Mouse (Mus musculus): ENCODE results near the gene Fabp1. TPM values are rescaled to one million over a fixed set of nuclear protein-coding genes. Genes with fewer than 3 reads are reported as not detected.

The Fabp1 gene
- polyA plus RNA-seq, 1 experiment from 2014 or later: not detected

- no peak for DNase-seq
- H3K27me3 ChIP-seq (ENCODE audit: control insufficient read depth, insufficient read depth, low read length): no peaks in the 10 kb centered on the region
- ATAC-seq (ENCODE audit: low FRiP score, low TSS enrichment): no peak
- H3K27ac ChIP-seq (replicated peaks; ENCODE audit: low read depth, low read length): no peak overlapping the region
- no peak overlapping the region for H3K4me2 ChIP-seq (ENCODE audit: low read length)
- no peak overlapping the region for H3K4me3 ChIP-seq (replicated peaks; ENCODE audit: low read depth, low read length)
- H3K9ac ChIP-seq (replicated peaks; ENCODE audit: low read length): no peak overlapping the region
- H3K36me3 ChIP-seq (ENCODE audit: control insufficient read depth, insufficient read depth, low read length): no peaks in the 10 kb centered on the region
- 92% methylated on average over 1 of the region's 1 CpGs for WGBS
- H3K9me3 ChIP-seq (ENCODE audit: control insufficient read depth, low read length): no peaks in the 10 kb centered on the region
- H3K4me1 ChIP-seq (ENCODE audit: control insufficient read depth, insufficient read depth, low read length): no peaks in the 10 kb centered on the region
Measured at GRCm38 (mm10) chr6:71248420-71248819, 48.8 kb downstream of the Fabp1 start.

GRCm38 (mm10) chr6:71249615-71250014 is 50.0 kb downstream of the Fabp1 start:
- H3K4me3 ChIP-seq (replicated peaks; ENCODE audit: low read depth, low read length): no peak overlapping the region
- no peak for DNase-seq
- H3K27ac ChIP-seq (replicated peaks; ENCODE audit: low read depth, low read length): no peak overlapping the region
- WGBS: 70% methylated on average over 3 of the region's 3 CpGs
- no peak overlapping the region for H3K9ac ChIP-seq (replicated peaks; ENCODE audit: low read length)
- H3K9me3 ChIP-seq (ENCODE audit: control insufficient read depth, low read length): no peaks in the 10 kb centered on the region
- H3K36me3 ChIP-seq (ENCODE audit: control insufficient read depth, insufficient read depth, low read length): no peaks in the 10 kb centered on the region
- no peaks in the 10 kb centered on the region for H3K4me1 ChIP-seq (ENCODE audit: control insufficient read depth, insufficient read depth, low read length)
- no peak for ATAC-seq (ENCODE audit: low FRiP score, low TSS enrichment)
- H3K4me2 ChIP-seq (ENCODE audit: low read length): no peak overlapping the region
- no peaks in the 10 kb centered on the region for H3K27me3 ChIP-seq (ENCODE audit: control insufficient read depth, insufficient read depth, low read length)

- Histone ChIP-seq H3K27me3 (ENCODE audit: control insufficient read depth, insufficient read depth, low read length) (no peaks in the 10 kb centered on the region), H3K4me3 (replicated peaks; ENCODE audit: low read depth, low read length) (no peak overlapping the region), H3K4me2 (ENCODE audit: low read length) (no peak overlapping the region), H3K27ac (replicated peaks; ENCODE audit: low read depth, low read length) (no peak overlapping the region), H3K9ac (replicated peaks; ENCODE audit: low read length) (no peak overlapping the region), H3K9me3 (ENCODE audit: control insufficient read depth, low read length) (no peaks in the 10 kb centered on the region), H3K36me3 (ENCODE audit: control insufficient read depth, insufficient read depth, low read length) (no peaks in the 10 kb centered on the region), H3K4me1 (ENCODE audit: control insufficient read depth, insufficient read depth, low read length) (no peaks in the 10 kb centered on the region)
- ATAC-seq (ENCODE audit: low FRiP score, low TSS enrichment): no peak
- no peak for DNase-seq
- 91% methylated on average over 8 of the region's 8 CpGs for WGBS
Measured at GRCm38 (mm10) chr6:71250951-71251350, 51.3 kb downstream of the Fabp1 start.

GRCm38 (mm10) chr6:71254456-71254855 is 54.8 kb downstream of the Fabp1 start:
- Histone ChIP-seq H3K4me2 (ENCODE audit: low read length) (no peak overlapping the region), H3K27ac (replicated peaks; ENCODE audit: low read depth, low read length) (no peak overlapping the region), H3K36me3 (ENCODE audit: control insufficient read depth, insufficient read depth, low read length) (no peaks in the 10 kb centered on the region), H3K4me1 (ENCODE audit: control insufficient read depth, insufficient read depth, low read length) (no peaks in the 10 kb centered on the region), H3K4me3 (replicated peaks; ENCODE audit: low read depth, low read length) (no peak overlapping the region), H3K27me3 (ENCODE audit: control insufficient read depth, insufficient read depth, low read length) (no peaks in the 10 kb centered on the region), H3K9ac (replicated peaks; ENCODE audit: low read length) (no peak overlapping the region), H3K9me3 (ENCODE audit: control insufficient read depth, low read length) (no peaks in the 10 kb centered on the region)
- DNase-seq (no peak), ATAC-seq (ENCODE audit: low FRiP score, low TSS enrichment) (no peak)
- 93% methylated on average over 6 of the region's 6 CpGs for WGBS

Other genes starting within 250 kb of the Fabp1 start
- not detected in 2 replicates for gene Foxi3, start 243.3 kb upstream of the Fabp1 start, polyA plus RNA-seq (2014; fragmentation: Nextera tagmentation; extraction: Ambion mirVana)
- 3.5 and 3.9 TPM in 2 replicates for gene Thnsl2, start 55.4 kb upstream of the Fabp1 start, polyA plus RNA-seq (2014; fragmentation: Nextera tagmentation; extraction: Ambion mirVana)
- 17.0 and 19.0 TPM in 2 replicates for gene Krcc1, start 71.8 kb downstream of the Fabp1 start, polyA plus RNA-seq (2014; fragmentation: Nextera tagmentation; extraction: Ambion mirVana)
- 0.18 and 0.23 TPM in 2 replicates for gene Smyd1, start 122.4 kb downstream of the Fabp1 start, polyA plus RNA-seq (2014; fragmentation: Nextera tagmentation; extraction: Ambion mirVana)
- not detected in 2 replicates for gene Cd8b1, start 123.0 kb downstream of the Fabp1 start, polyA plus RNA-seq (2014; fragmentation: Nextera tagmentation; extraction: Ambion mirVana)
- not detected in 2 replicates for gene Cd8a, start 173.6 kb downstream of the Fabp1 start, polyA plus RNA-seq (2014; fragmentation: Nextera tagmentation; extraction: Ambion mirVana)
- gene Rmnd5a, start 240.8 kb downstream of the Fabp1 start, polyA plus RNA-seq (2014; fragmentation: Nextera tagmentation; extraction: Ambion mirVana): 5.5 and 6.7 TPM in 2 replicates